Mouse (Mus musculus): ENCODE results near the gene Prkag2.

- TF ChIP-seq CTCF (IDR thresholded peaks at IDR 0.05; ENCODE audit: control insufficient read depth, insufficient read depth, low read length) (no peak), POLR2A (IDR thresholded peaks at IDR 0.05; ENCODE audit: borderline replicate concordance, control insufficient read depth, low read depth, low read length) (no peak)
Measured at GRCm38 (mm10) chr5:24960791-24961190, 139.7 kb downstream of the Prkag2 start.

All from bone marrow, adult 2 months (tissue).